Mouse (Mus musculus): ENCODE data around the gene Dock1. TPM values are rescaled to one million over a fixed set of nuclear protein-coding genes. Genes with fewer than 3 reads are reported as not detected.

Gene Dock1
- polyA plus RNA-seq, 1 experiment = not detected

- no peaks in the 10 kb centered on the region for H3K4me1 ChIP-seq (ENCODE audit: control insufficient read depth, insufficient read depth, low read length)
- WGBS = 91% methylated on average over 5 of the region's 5 CpGs
- H3K4me3 ChIP-seq (ENCODE audit: insufficient read depth, low read depth, low read length) = no peak overlapping the region
- H3K27ac ChIP-seq (ENCODE audit: insufficient read depth, low read depth, low read length) = no peak overlapping the region
- no peak for TF ChIP-seq CTCF (IDR thresholded peaks at IDR 0.05; ENCODE audit: insufficient read depth, low read depth, low read length)
- TF ChIP-seq POLR2A (IDR thresholded peaks at IDR 0.05; ENCODE audit: insufficient read depth, low read depth, low read length) = no peak
Observed at GRCm38 (mm10) chr7:134726530-134727258, 56.2 kb downstream of the Dock1 start.

GRCm38 (mm10) chr7:134729348-134729747 lies 58.9 kb downstream of the Dock1 start:
- no peak for TF ChIP-seq CTCF (IDR thresholded peaks at IDR 0.05; ENCODE audit: insufficient read depth, low read depth, low read length)
- no peak for TF ChIP-seq POLR2A (IDR thresholded peaks at IDR 0.05; ENCODE audit: insufficient read depth, low read depth, low read length)
- H3K4me3 ChIP-seq (ENCODE audit: insufficient read depth, low read depth, low read length) = no peak overlapping the region
- H3K27ac ChIP-seq (ENCODE audit: insufficient read depth, low read depth, low read length) = no peak overlapping the region
- H3K4me1 ChIP-seq (ENCODE audit: control insufficient read depth, insufficient read depth, low read length) = no peaks in the 10 kb centered on the region

- WGBS = 84% methylated on average over 3 of the region's 3 CpGs
- no peak overlapping the region for H3K27ac ChIP-seq (ENCODE audit: insufficient read depth, low read depth, low read length)
- no peak for TF ChIP-seq POLR2A (IDR thresholded peaks at IDR 0.05; ENCODE audit: insufficient read depth, low read depth, low read length)
- no peak for TF ChIP-seq CTCF (IDR thresholded peaks at IDR 0.05; ENCODE audit: insufficient read depth, low read depth, low read length)
- no peaks in the 10 kb centered on the region for H3K4me1 ChIP-seq (ENCODE audit: control insufficient read depth, insufficient read depth, low read length)
- H3K4me3 ChIP-seq (ENCODE audit: insufficient read depth, low read depth, low read length) = no peak overlapping the region
Observed at GRCm38 (mm10) chr7:134730406-134731126, 60.1 kb downstream of the Dock1 start.

GRCm38 (mm10) chr7:134747059-134747458 lies 76.6 kb downstream of the Dock1 start:
- WGBS = 97% methylated on average over 4 of the region's 4 CpGs
- no peak overlapping the region for H3K27ac ChIP-seq (ENCODE audit: insufficient read depth, low read depth, low read length)
- H3K4me1 ChIP-seq (ENCODE audit: control insufficient read depth, insufficient read depth, low read length) = no peaks in the 10 kb centered on the region
- no peak overlapping the region for H3K4me3 ChIP-seq (ENCODE audit: insufficient read depth, low read depth, low read length)
- TF ChIP-seq POLR2A (IDR thresholded peaks at IDR 0.05; ENCODE audit: insufficient read depth, low read depth, low read length) (no peak), CTCF (IDR thresholded peaks at IDR 0.05; ENCODE audit: insufficient read depth, low read depth, low read length) (no peak)

- WGBS = 85% methylated on average over 3 of the region's 3 CpGs
- Histone ChIP-seq H3K4me3 (ENCODE audit: insufficient read depth, low read depth, low read length) (no peak overlapping the region), H3K4me1 (ENCODE audit: control insufficient read depth, insufficient read depth, low read length) (no peaks in the 10 kb centered on the region), H3K27ac (ENCODE audit: insufficient read depth, low read depth, low read length) (no peak overlapping the region)
- TF ChIP-seq CTCF (IDR thresholded peaks at IDR 0.05; ENCODE audit: insufficient read depth, low read depth, low read length) = no peak
- TF ChIP-seq POLR2A (IDR thresholded peaks at IDR 0.05; ENCODE audit: insufficient read depth, low read depth, low read length) = no peak
Observed at GRCm38 (mm10) chr7:134748376-134748775, 77.9 kb downstream of the Dock1 start.

GRCm38 (mm10) chr7:134749613-134750012 lies 79.2 kb downstream of the Dock1 start:
- H3K4me3 ChIP-seq (ENCODE audit: insufficient read depth, low read depth, low read length) = no peak overlapping the region
- TF ChIP-seq CTCF (IDR thresholded peaks at IDR 0.05; ENCODE audit: insufficient read depth, low read depth, low read length) (no peak), POLR2A (IDR thresholded peaks at IDR 0.05; ENCODE audit: insufficient read depth, low read depth, low read length) (no peak)
- no peaks in the 10 kb centered on the region for H3K4me1 ChIP-seq (ENCODE audit: control insufficient read depth, insufficient read depth, low read length)
- 94% methylated on average over 1 of the region's 1 CpGs for WGBS
- no peak overlapping the region for H3K27ac ChIP-seq (ENCODE audit: insufficient read depth, low read depth, low read length)

GRCm38 (mm10) chr7:134751496-134751895 lies 81.0 kb downstream of the Dock1 start:
- 95% methylated on average over 3 of the region's 3 CpGs for WGBS

GRCm38 (mm10) chr7:134753417-134753816 lies 83.0 kb downstream of the Dock1 start:
- Histone ChIP-seq H3K4me1 (ENCODE audit: control insufficient read depth, insufficient read depth, low read length) (no peaks in the 10 kb centered on the region), H3K27ac (ENCODE audit: insufficient read depth, low read depth, low read length) (no peak overlapping the region), H3K4me3 (ENCODE audit: insufficient read depth, low read depth, low read length) (no peak overlapping the region)
- TF ChIP-seq CTCF (IDR thresholded peaks at IDR 0.05; ENCODE audit: insufficient read depth, low read depth, low read length) (no peak), POLR2A (IDR thresholded peaks at IDR 0.05; ENCODE audit: insufficient read depth, low read depth, low read length) (no peak)
- WGBS = 63% methylated on average over 5 of the region's 5 CpGs

More at GRCm38 (mm10) chr7:134751496-134751895, 81.0 kb downstream of the Dock1 start:
- Histone ChIP-seq H3K4me1 (ENCODE audit: control insufficient read depth, insufficient read depth, low read length) (no peaks in the 10 kb centered on the region), H3K27ac (ENCODE audit: insufficient read depth, low read depth, low read length) (no peak overlapping the region), H3K4me3 (ENCODE audit: insufficient read depth, low read depth, low read length) (no peak overlapping the region)
- no peak for TF ChIP-seq POLR2A (IDR thresholded peaks at IDR 0.05; ENCODE audit: insufficient read depth, low read depth, low read length)
- no peak for TF ChIP-seq CTCF (IDR thresholded peaks at IDR 0.05; ENCODE audit: insufficient read depth, low read depth, low read length)

GRCm38 (mm10) chr7:134757605-134758004 lies 87.2 kb downstream of the Dock1 start:
- WGBS = 97% methylated on average over 7 of the region's 7 CpGs
- H3K4me1 ChIP-seq (ENCODE audit: control insufficient read depth, insufficient read depth, low read length) = no peaks in the 10 kb centered on the region
- H3K27ac ChIP-seq (ENCODE audit: insufficient read depth, low read depth, low read length) = no peak overlapping the region
- TF ChIP-seq CTCF (IDR thresholded peaks at IDR 0.05; ENCODE audit: insufficient read depth, low read depth, low read length) (no peak), POLR2A (IDR thresholded peaks at IDR 0.05; ENCODE audit: insufficient read depth, low read depth, low read length) (no peak)
- H3K4me3 ChIP-seq (ENCODE audit: insufficient read depth, low read depth, low read length) = no peak overlapping the region
